Mouse (Mus musculus) adrenal gland, postnatal 10 days (tissue): ENCODE measurements around the gene Grpel1. TPM values are rescaled to one million over a fixed set of nuclear protein-coding genes. Genes with fewer than 3 reads are reported as not detected.

ENCODE experiments used
- DNase-seq: peaks from one replicate; pipeline ENCODE4 v3.0.0; 2021; ENCODE audit warnings: mixed read lengths
- long read RNA-seq, 2 experiments: library from polyadenylated mRNA; stranded (forward); transcript quantifications; one replicate each; pipeline ENCODE4 v2.0.0; 2021
- total RNA-seq, 2 experiments: library from RNA; stranded (reverse); gene quantifications; 2 replicates each; pipeline ENCODE4 v1.2.3; 2021

Gene Grpel1
- 100 to 1,000 TPM; 101 to 103 TPM for total RNA-seq
- long read RNA-seq, experiment 1, transcript Grpel1-201 (4 exons, 3,528 nt) = major isoform, 726 of 743 reads
- long read RNA-seq, experiment 1, partial matches to known transcripts = 13 of 743 reads
- long read RNA-seq, experiment 1, other reads (novel, unspliced or antisense) = 4 of 743 reads
- long read RNA-seq, experiment 2, transcript Grpel1-201 (4 exons, 3,528 nt) = major isoform, 440 of 449 reads
- long read RNA-seq, experiment 2, partial matches to known transcripts = 9 of 449 reads
- long read RNA-seq, experiment 2, other reads (novel, unspliced or antisense) = 0 of 449 reads

DNA sequence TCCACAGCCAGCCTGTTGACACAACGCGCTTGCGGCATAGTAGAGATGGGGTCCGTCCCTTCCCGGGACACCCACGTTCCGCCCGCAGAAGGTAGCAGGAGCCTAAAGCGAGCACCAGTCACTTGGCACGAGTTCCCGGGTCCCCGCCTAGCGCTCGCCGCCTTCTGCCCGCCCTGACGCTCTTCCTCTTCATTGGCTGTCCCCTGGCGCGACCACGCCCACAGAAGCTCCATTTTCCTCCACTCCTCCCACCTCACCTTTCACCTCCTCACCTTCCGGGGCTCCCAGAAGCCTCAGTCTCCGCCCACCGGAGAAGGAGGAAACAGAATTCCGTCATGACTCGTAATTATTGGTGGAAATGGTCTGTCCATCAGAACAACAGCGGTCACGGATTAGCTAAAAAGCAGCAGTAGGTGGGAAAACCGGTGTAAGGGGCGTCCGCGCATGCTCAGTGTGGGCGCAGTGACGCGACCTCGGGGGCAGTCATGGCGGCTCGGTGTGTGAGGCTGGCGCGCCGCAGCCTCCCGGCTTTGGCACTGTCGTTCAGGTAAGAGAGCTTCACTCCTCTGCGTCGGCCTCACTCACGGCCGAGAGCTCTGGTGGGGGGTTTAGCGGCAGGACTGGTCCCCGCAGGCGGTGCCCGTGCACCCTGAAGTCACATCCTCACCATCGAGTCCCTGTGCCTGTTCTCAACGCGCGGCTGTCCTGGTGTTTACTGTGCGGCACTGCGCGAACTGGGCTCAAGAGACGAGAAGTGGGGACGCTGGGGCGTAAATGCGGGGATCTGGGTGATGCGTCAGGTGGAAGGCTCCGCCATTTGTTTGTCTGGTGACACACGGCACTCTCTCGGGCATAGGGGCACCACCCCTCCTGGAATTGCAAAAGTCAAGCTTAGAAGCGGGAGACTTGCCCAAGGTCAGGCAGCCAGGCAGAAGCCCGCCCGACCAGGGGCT, at the start of gene Grpel1:
Grpel1 (plus strand) TSS at position 290 of the 953 bp plus-strand sequence.
- peak; percentile 96 for DNase-seq

DNA sequence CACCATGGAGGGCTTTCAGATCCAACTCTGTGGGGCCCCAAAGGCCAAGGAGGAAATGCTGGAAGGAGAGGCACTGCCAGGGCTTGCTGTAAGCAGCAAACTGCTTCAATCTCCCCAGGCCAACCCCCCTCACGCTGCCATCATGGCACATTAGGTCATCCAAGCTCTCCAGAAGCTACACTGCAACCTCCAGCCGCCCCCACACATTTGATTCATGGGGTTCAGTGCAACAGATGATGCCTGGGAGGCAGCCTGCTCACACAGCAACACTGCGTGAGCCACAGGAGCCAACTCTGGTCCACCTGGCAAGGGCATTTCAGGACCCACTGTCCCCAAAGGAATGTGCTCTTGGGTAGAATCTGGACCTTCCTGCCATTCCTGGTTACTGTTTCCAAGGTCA, 44.9 kb upstream of the Grpel1 start:
- DNase-seq = no peak

DNA sequence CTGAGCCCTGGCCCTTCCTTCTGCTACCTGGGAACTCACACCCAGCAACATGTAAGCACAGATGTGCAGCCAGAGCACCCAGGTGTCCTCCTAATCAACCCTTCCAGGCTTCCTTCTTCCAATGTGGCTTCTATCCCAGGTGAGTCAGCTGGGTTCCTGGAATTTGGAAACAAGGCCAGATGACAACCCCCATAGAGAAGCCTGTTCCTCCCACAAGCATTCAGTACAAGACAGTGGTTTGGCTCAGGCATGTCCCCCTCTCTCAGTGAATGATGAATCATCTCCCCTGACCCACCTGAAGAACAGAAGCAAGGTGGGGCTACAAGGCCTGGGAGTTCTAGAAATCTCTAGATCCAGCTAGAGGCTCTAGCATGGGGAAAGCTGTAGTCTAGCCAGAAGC, 42.1 kb upstream of the Grpel1 start:
- DNase-seq = no peak

DNA sequence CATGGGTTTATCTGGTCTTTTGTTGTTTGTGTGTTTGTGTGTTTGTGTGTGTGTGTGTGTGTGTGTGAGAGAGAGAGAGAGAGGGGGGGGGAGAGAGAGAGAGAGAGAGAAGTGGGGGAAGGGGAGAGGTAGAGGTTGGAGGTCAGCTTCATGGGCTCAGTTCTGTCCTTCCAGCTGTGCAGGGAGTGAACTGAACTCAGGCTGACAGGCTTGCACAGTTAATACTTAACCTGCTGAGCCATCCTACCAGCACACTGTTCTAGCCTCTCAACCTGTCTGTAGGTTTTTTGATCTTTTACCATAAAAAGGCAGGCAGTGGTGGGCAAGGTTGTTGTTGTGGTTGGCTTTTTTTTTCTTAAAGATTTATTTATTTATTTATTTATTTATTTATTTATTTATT, 40.1 kb upstream of the Grpel1 start:
- DNase-seq = no peak

DNA sequence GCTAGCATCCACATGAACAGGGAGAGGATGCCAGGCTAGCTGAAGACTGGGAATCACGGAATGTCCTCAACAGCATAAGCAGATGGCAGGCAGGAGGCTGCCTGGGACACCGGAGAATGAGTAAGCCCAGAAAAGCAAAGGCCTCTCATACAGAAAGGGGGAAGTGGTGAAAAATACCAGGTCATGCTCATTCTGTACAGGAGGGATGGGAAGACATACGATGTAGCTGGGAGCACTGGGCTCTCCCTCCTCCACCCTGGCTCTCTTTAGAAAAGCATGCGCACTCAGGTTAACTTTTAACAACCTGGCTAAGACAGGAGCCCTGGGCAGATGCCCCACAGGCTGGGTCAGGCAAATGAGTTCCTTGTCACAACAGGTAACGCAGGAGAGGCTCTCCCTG, 38.4 kb upstream of the Grpel1 start:
- DNase-seq = no peak

DNA sequence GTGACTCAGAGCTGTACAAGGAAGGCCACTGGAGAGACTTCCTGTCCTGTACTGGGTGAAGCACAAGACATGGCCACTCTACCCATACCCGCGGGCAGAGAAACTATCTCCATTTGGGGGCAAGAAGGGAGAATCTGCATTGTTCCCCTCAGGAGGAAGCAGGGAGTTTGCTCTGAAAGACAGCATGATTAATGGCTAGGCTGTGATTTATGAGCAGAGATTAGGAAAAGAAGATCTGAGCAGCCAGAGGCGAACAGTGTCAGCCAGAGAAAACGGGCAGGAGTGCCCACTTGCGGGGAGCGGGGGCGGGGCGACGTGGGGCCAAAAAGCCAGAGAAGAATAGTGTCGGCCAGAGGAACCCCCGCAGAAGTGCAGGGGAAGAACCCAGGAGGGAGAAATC, 37.0 kb upstream of the Grpel1 start:
- peak; percentile 42 for DNase-seq

DNA sequence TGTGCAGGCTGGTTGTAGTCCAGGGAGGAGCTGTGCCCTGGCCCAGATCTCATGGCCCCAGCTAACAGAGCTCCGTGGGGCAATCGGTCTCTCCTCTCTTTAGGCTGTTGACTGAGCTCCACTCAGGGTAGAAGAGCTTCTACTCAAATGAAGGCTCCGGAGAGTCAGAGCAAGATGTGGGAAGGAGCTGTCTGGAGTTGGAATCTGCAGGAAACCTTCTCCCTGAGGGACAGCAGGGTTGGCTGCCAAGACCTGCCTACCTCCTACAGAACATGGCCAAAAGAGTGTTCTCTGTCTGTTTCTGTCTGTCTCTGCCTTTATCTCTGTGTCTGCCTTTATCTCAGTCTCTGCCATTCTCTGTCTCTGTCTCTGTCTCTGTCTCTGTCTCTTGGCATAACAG, 35.2 kb upstream of the Grpel1 start:
- DNase-seq = no peak

DNA sequence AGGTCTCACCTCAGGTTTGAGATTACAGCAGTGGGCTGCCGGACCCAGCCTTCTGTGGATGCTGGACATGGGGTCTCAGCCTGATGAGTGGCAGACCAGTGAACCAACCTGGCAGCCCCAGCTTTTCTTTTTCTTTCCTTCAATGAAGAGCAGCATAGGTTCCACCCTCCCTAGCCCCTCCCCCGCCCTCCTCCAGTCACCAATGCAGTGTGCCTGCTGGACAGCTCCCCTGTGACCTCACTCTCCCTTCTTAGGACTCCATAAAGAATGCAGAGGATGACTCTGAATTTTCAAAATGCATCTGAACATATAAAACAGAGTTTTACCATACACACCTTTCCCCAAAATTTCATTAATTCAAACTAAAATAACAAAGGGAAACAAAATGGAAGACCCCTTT, 33.1 kb upstream of the Grpel1 start:
- no peak for DNase-seq

DNA sequence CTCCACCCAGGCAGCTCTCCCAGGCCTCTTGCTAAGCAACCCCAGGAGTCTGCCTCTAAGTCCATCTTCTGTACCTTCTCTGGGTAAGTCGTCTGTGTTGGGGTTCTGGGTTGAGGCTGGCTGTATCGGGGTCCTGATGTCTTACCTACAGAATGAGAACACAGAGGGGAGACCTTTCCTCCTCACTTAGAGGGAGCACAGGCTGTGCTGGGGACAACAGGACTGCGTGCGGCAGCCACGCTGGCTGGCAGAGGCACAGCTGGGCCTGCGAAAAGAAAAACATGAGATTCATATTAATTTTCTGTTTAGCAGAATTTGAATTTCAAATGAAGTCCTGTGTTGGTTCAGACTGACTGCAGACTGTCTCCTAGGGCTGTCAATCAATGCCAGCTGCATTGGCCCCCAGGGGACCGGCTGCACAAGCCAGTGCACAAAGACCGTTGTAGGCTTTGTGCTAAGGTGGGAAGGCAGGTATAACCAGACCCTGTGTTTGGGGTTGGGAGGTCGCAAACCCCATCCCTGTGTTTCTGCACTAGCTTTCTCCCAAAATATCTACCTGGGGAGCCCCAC, 30.3 kb upstream of the Grpel1 start:
- DNase-seq = no peak

DNA sequence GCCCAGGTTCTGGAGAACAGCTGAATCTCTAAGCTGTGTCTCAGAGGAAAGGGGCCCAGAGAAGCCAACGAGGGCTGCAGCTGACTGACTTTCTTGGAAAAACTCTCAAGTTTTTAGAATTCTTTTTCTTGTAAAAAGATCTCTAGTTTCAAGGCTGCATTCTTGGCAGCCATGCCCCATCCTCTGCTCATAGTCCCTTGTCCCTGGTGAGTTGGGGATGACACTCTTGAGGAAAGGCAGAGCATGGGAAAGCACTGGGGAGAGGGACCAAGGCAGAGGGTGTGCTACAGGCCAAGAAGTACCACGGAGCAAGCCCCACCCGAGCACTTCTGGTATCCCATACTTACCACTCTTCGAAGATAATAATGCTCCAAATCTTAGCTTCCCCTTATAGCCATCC, 27.9 kb upstream of the Grpel1 start:
- DNase-seq = peak; percentile 28

DNA sequence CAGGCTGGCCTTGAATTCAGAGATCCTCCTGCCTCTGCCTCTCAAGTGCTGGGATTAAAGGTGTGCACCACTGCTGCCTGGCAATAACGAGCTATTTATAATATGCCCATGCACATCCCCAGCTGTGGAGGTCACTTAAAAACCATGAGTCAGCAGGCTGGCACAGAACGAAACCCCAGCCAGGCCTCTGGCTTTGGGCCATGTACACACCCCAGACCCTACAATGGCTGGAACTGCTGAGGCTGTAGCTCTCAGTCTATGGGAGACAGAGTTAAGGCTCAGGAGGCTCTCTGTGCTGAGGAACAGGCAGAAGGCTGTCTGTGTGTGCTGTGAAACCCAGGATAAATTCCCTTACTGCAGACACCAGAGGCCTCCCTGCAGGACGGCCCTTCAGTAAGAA, 24.1 kb upstream of the Grpel1 start:
- DNase-seq = peak; percentile 53

DNA sequence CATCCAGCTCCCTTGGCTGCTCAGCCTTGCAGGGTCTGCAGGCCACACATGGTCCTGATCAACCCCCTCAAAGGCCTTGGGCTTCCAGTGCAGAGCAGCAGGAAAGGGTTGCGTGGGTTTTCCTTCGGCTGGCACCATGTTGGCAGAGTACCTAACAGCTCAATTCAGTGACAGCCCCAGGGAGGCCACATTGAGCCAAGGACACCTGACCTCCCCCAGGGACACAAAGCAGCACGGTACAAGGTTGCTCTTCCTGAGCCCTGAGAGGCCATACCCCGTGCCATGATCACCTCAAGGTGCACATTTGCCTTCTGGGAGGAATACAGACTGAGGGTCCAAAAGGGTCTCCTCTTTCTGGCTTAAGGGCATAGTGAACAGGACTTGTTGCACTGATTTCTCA, 20.2 kb upstream of the Grpel1 start:
- DNase-seq = peak; percentile 50

DNA sequence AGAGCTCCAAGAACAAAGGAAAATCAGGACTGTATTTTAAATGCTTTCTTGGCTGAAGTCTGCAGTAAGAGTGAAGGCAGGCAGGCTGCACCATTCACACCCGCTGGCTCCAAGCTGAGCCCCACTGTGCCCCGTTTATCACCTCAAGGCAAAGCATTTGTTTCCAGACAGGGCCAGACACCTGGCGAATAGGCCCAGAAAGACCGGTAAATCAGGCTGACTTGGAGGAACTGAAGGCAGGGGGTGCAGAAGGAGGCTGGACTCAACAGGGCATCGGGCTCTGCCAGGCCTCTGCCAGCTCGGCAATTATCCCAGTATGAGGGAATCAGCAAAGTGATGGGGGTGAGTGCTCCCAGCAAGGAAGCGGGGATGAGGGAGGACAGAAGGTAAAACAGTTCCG, 19.8 kb upstream of the Grpel1 start:
- DNase-seq = no peak

DNA sequence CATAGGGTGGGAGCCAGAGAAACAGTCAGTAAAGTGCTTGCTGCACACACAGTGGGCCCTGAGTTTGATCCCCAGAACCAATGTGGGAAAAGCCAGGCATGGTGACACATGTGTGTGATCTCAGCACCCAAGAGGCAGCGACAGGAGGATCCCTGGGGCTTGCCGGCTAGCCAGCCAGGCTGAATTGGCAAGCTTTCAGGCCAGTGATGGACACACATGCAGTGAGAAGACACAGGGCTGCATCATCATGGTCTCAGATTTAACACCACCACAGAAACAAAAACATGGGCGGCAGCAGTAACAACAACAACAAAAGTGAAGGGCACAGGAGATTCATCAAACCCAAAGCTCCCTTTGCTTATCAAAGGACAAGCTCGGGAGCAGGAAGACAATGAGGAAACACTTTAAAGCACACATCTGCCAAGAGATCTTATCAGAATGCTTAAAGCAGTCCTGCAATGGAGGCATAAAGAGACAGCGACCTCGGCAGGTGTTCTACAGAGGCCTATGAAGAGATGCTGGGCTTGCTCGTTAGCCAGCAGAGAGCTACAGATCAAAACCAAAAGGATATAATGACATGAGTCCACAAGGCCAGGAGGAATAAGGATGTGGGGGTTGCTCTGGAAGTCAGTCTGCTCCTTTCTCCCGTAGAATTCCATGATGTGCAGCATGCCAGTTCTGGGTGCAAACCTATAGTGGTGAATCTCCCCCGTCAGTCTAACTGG, 18.5 kb upstream of the Grpel1 start:
- DNase-seq = peak; percentile 34

DNA sequence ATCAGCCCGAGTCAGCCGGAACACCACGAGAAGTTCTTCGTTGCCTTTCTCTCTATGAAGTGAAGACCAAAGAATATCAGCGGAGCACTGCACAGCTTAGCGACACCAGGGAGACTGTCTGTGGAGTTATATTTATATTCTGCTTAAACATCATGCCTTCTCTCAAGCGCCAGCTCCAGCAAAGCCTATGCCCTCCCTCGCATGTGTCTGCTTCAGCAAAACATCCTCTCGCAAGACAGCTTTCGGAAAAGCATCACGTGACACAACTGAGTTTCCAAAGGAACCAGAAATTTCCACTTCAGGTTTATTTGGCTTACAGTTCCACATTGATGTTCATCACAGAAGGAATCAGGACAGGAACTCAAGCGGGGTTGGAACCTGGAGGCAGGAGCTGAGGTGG, 16.9 kb upstream of the Grpel1 start:
- DNase-seq = no peak

DNA sequence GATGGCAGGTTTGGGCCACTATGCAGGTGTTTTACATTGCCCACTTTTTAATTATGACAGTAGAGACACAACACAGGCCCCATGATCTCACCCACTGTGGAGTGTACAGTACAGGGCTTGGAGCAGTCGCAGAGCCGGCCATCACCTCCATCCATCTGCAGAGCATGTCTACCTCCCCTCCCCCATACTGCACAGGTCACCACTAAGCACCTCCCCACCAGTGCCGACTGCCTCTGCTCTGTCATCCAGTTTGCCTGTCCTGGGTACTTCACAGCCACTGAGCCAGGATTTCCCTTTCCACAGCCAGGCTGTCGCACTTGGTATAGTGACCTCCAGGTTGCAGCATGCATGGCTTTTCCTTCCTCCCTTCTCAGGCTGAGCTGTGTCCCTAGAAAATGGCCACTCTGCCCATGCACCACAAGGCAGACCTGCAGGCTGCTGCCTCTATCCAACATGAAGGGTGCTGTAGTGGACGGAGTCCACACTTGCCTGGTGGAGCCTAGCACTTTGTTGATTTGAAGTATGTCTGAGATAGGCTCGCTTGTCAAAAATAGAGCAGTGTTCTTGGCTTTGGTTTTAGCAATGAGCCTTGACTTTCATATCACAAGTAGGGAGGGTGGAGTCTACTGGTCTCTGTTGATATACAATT, 15.0 kb upstream of the Grpel1 start:
- DNase-seq = peak; percentile 26

DNA sequence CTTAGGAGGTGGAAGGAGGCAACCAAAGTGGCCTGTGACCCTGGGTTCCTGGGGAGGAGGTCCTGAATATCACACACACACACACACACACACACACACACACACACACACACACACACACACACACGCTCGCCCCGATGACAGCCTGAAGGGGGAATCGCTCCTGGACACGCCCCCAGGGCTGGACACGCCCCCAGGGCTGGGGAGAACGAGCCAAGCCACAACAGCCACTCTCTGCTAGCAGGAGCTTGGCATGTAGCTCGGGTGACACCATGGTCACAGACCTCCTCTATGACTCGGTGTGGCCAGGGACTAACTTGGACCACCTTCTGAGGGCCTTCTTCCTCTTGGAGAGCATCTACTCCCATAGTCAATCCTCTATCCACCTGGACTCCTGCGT, 13.7 kb upstream of the Grpel1 start:
- DNase-seq = peak; percentile 47

DNA sequence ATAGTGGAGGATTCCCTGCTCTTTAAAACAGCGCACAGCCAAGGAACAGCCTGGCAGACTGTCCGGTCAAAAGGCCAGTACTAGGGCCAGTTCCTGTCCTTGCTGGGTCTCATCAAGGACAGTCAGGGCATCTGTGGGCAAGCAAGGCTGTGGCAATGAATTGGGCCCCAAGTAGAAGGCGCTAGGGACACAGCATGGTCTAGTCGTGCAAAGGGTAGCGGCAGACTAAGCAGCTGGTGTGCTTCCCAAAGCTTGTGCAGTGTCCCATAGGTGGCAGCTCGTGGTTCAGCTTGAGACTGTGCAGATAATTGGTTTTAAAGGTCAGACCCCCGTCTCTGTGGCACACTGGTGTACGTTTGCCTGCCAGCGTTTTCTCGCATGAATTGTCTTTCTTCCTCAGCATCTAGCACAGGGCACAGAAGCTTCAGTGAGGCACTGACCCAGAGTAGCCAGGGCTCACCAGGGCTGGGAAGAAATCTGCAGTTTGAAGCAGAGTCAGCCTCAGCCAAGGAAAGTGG, 12.9 kb upstream of the Grpel1 start:
- DNase-seq = no peak

DNA sequence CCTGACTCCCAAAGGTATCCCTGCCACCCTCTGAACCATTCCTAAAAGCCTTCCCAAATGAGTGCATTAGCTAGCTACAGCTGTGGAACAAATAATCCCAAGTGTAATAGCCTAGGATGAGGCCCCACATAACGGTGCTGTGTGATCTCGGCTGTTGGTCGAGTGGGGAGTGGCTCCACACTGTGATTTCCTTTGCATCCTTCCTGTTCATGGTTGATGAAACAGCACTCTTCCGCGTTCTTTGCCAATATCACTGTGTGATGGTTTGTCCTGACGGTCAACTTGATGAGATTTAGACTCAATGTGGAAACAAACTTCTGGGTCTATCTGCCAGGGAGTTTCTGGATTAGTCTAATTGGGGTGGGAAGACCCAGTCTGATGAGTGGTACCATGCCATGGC, 12.0 kb upstream of the Grpel1 start:
- DNase-seq = no peak

DNA sequence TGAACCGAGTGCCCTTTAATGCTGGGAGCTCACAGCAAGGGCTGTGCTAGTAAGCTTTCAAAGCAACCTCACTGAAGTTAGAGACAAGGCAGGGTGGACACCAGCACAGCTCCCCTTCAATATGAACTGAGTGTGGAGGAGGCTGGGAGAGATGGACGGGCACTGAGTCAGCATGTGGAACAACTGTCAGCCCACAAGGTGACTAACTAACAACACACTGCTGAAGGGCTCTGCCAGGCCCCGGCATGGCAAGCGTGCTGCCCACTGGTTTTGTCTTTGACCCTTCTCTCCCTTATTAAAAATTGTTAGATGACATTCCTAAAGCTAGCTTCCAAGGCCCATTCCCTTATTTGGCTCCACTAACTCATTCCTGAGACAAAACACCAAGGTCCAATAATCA, 7.1 kb upstream of the Grpel1 start:
- DNase-seq = no peak

DNA sequence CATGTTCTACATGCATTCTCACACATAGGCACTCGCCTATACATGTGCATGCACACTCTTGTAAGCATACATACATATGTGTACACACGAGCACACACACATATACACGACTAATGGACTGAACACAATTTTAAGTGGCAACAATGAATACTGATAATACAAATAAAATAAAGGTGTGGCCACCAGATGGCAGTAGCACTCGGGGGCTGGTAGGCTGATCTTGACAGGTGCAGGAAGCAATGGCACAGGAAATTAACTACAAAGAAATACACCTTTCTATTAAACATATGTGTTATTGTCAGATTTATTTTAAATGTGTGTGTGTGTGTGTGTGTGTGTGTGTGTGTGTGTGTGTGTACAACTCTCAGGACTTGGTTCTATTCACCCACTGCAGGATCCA, 5.9 kb upstream of the Grpel1 start:
- DNase-seq = peak; percentile 67

DNA sequence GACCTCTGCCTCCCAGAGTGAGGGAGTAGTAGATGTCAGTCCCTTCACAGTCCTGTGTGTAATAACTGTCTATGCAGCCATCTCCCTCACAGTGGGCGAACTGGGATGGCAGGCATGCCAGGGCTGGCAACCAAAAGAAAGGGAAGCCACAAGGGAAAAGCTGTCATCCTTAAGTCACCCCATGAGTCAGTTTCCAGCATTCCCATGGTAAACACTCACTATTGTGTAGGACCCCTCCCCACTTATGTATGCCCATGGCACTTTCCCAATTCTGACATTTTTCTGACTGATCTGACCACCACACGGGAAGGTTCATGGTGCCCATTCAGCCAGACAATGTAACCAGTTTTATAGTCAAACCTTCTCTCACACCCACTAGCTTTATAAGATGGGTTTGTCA, 4.1 kb upstream of the Grpel1 start:
- DNase-seq = no peak
